Mouse (Mus musculus) large intestine, adult 2 months (tissue): ENCODE data around the gene Ccl9. TPM values are rescaled to one million over a fixed set of nuclear protein-coding genes. Genes with fewer than 3 reads are reported as not detected.

ENCODE experiments used
- DNase-seq: peaks from one replicate; pipeline ENCODE4 v3.0.0-alpha.2; 2012; ENCODE audit warnings: low read depth, low spot score
- whole genome bisulfite sequencing: fragments of 180-500 bp; shearing (Covaris S2); methylation state at CpG from one replicate; pipeline ENCODE4 v1.1.7; 2018; 5-methylcytosine and 5-hydroxymethylcytosine counted together
- polyA plus RNA-seq: library from polyadenylated mRNA; depleted of rRNA; stranded (reverse); fragments of >200 nt; gene quantifications from 2 replicates; pipeline ENCODE4 v1.2.3, GENCODE M21; 2012; rRNA removed

Gene Ccl9
- polyA plus RNA-seq, 1 experiment: 9.1 TPM

GRCm38 (mm10) chr11:83544214-83544613 is 34.2 kb downstream of the Ccl9 start:
- WGBS: 55% methylated on average over 3 of the region's 3 CpGs
- no peak for DNase-seq

- no peak for DNase-seq
- 91% methylated on average over 3 of the region's 3 CpGs for WGBS
Observed at GRCm38 (mm10) chr11:83541415-83541814, 37.0 kb downstream of the Ccl9 start.

- 88% methylated on average over 2 of the region's 2 CpGs for WGBS
- DNase-seq: no peak
Observed at GRCm38 (mm10) chr11:83540931-83541330, 37.5 kb downstream of the Ccl9 start.

- WGBS: 60% methylated on average over 3 of the region's 3 CpGs
- no peak for DNase-seq
Observed at GRCm38 (mm10) chr11:83538705-83539314, 39.6 kb downstream of the Ccl9 start.

- DNase-seq: no peak
- 65% methylated on average over 3 of the region's 3 CpGs for WGBS
Observed at GRCm38 (mm10) chr11:83536831-83537230, 41.6 kb downstream of the Ccl9 start.

GRCm38 (mm10) chr11:83534609-83535423 is 43.6 kb downstream of the Ccl9 start:
- DNase-seq: peak; percentile 29
- 28% methylated on average over 13 of the region's 13 CpGs for WGBS

GRCm38 (mm10) chr11:83534143-83534542 is 44.3 kb downstream of the Ccl9 start:
- DNase-seq: no peak
- 61% methylated on average over 8 of the region's 8 CpGs for WGBS

- WGBS: 97% methylated on average over 1 of the region's 1 CpGs
- no peak for DNase-seq
Observed at GRCm38 (mm10) chr11:83533192-83533591, 45.2 kb downstream of the Ccl9 start.

GRCm38 (mm10) chr11:83530360-83530759 is 48.1 kb downstream of the Ccl9 start, which contains the start of gene Ccl5:
Gene Ccl5 (minus strand): TSS chr11:83530518.
- no peak for DNase-seq
- WGBS: 82% methylated on average over 5 of the region's 5 CpGs

GRCm38 (mm10) chr11:83529024-83529423 is 49.4 kb downstream of the Ccl9 start:
- 83% methylated on average over 12 of the region's 12 CpGs for WGBS
- no peak for DNase-seq

Other genes starting within 250 kb of the Ccl9 start
- 0.84 and 1.1 TPM in 2 replicates for gene Rasl10b, start 169.5 kb downstream of the Ccl9 start, polyA plus RNA-seq
- 0.38 and 0.48 TPM in 2 replicates for gene Gas2l2, start 149.2 kb downstream of the Ccl9 start, polyA plus RNA-seq
- gene 1700020L24Rik, start 141.0 kb downstream of the Ccl9 start, polyA plus RNA-seq: 1.6 and 1.7 TPM in 2 replicates
- 2.1 and 5.6 TPM in 2 replicates for gene Mmp28, start 115.6 kb downstream of the Ccl9 start, polyA plus RNA-seq
- 10.5 and 13.9 TPM in 2 replicates for gene Taf15, start 105.5 kb downstream of the Ccl9 start, polyA plus RNA-seq
- 0.04 and 0.05 TPM in 2 replicates for gene Heatr9, start 56.5 kb downstream of the Ccl9 start, polyA plus RNA-seq
- gene Ccl5, start 48.1 kb downstream of the Ccl9 start, polyA plus RNA-seq: 194 and 322 TPM in 2 replicates
- 122 and 165 TPM in 2 replicates for gene Ccl6, start 14.5 kb upstream of the Ccl9 start, polyA plus RNA-seq
- not detected in 2 replicates for gene Rpl9-ps1, start 67.0 kb upstream of the Ccl9 start, polyA plus RNA-seq
- gene Ccl3, start 70.7 kb upstream of the Ccl9 start, polyA plus RNA-seq: 2.1 and 2.5 TPM in 2 replicates
- 2.7 and 4.5 TPM in 2 replicates for gene Ccl4, start 83.9 kb upstream of the Ccl9 start, polyA plus RNA-seq
- gene Wfdc17, start 125.4 kb upstream of the Ccl9 start, polyA plus RNA-seq: 3.3 and 5.8 TPM in 2 replicates
- gene Wfdc18, start 130.4 kb upstream of the Ccl9 start, polyA plus RNA-seq: not detected in 2 replicates
- 0.86 and 2.0 TPM in 2 replicates for gene Wfdc21, start 168.3 kb upstream of the Ccl9 start, polyA plus RNA-seq
- 12.1 and 24.6 TPM in 2 replicates for gene Heatr6, start 175.1 kb upstream of the Ccl9 start, polyA plus RNA-seq